Mouse (Mus musculus): Measurements from ENCODE around the gene Usp2.

DNA sequence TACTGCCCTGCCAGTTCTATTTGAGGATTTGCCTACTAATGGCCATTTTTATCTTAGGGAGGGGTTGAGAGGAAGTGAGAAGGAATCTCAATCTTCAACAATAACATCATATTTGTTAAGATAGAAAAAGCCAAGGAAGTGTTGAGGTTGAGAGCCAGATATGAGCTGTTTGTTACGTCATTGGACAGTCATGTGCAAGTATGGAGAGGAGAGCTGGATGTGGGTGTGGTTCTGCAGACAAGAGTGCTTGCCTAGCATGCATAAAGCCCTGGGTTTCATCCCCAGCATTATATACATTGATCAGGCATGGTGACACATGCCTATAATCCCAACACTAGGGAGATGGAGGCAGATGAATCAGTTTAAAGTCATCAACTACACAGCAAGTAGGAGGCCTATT is 12.9 kb upstream of the Usp2 start:
- TF ChIP-seq HCFC1 (IDR thresholded peaks at IDR 0.05; ENCODE audit: borderline replicate concordance, insufficient read depth, low read length) (no peak), CHD2 (IDR thresholded peaks at IDR 0.05; ENCODE audit: low read depth, low read length) (no peak), ZNF384 (IDR thresholded peaks at IDR 0.05; ENCODE audit: low read depth, low read length) (no peak)
